Mouse (Mus musculus) G1E (cell line): ENCODE results near the gene Fbxo47.

Experiments used
- CTCF ChIP-seq: IDR thresholded peaks from 2 replicates; pipeline ENCODE4 v1.5.1; 2012; ENCODE audit warnings: low read depth, low read length, inconsistent platforms, mixed read lengths
- GATA1 ChIP-seq: IDR thresholded peaks from 2 replicates; pipeline ENCODE4 v1.6.1; 2012; ENCODE audit warnings: borderline replicate concordance, low read length, inconsistent platforms, mixed read lengths
- POLR2AphosphoS5 ChIP-seq: IDR thresholded peaks from 2 replicates; pipeline ENCODE4 v1.6.1; 2012; ENCODE audit warnings: low read depth, low read length, inconsistent platforms; ENCODE audit not compliant: insufficient replicate concordance
- TAL1 ChIP-seq: conservative IDR thresholded peaks from 2 replicates; pipeline ENCODE4 v1.6.1; 2012; ENCODE audit warnings: low read depth, low read length, inconsistent platforms, mixed read lengths

DNA sequence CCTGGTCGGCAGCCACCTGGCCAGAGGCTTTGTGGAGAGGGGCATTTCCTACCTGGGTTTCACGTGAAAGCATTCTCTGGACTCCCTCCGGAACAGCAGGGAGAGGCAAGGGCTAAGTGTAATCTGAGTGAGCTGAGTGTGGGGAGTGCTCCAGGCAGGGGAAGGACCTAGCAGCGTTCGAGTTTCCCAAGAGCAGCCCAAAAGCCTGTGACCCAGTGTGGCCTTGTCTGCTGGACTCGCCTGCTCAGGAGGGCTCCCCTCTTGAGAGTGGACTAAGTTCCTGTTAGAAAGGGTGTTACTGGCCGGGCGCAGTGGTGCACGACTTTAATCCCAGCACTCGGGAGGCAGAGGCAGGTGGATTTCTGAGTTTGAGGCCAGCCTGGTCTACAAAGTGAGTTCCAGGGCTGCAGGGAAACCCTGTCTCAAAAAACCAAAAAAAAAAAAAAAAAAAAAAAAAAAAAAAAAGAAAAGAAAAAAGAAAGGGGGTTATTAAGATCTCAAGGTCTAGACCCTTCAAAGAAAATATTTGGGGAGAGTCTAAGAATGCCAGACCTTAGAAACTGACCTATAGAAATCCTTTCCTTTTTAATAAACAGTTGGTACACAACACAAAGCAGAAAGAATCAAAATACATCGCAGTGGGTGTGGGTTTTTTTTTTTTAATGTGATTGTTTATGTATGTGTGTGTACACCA lies 44.4 kb downstream of the Fbxo47 start:
- TF ChIP-seq TAL1 (no peak), CTCF (no peak), POLR2AphosphoS5 (no peak), GATA1 (no peak)
